Mouse (Mus musculus): Measurements from ENCODE around the gene Gm45837.

Gm45837 gene

GRCm38 (mm10) chr7:101464927-101465326 is 54.2 kb downstream of the Gm45837 start:
- in situ Hi-C loops (cut with MboI, MseI): no loop called here

- in situ Hi-C loops (cut with MboI, MseI): no loop called here
These were observed 54.7 kb downstream of the Gm45837 start for GRCm38 (mm10) chr7:101465392-101465791.

GRCm38 (mm10) chr7:101465850-101466580 is 55.3 kb downstream of the Gm45837 start:
- in situ Hi-C loops (cut with MboI, MseI): no loop called here

- in situ Hi-C loops (cut with MboI, MseI): no loop called here
These were observed 55.9 kb downstream of the Gm45837 start for GRCm38 (mm10) chr7:101466581-101467081.

DNA sequence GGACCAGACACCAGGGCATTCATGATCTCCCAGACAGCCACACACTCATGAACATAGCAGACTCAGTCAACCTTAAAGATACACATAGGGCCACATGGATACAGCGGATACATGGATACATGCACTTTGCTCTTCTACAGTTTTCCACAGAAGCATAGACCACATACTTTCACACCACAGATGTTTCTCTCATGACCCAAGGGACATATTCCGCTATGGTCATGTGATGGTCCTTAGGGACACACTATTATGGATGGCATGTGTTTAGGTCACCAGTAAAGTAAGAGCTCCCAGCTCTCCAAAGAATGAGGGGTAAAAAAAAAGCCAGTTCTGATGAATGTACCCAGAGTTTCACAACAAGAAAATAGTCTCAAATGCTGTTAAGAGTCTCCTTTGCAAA is 60.7 kb downstream of the Gm45837 start:
- in situ Hi-C loops (cut with MboI, MseI): no loop called here

DNA sequence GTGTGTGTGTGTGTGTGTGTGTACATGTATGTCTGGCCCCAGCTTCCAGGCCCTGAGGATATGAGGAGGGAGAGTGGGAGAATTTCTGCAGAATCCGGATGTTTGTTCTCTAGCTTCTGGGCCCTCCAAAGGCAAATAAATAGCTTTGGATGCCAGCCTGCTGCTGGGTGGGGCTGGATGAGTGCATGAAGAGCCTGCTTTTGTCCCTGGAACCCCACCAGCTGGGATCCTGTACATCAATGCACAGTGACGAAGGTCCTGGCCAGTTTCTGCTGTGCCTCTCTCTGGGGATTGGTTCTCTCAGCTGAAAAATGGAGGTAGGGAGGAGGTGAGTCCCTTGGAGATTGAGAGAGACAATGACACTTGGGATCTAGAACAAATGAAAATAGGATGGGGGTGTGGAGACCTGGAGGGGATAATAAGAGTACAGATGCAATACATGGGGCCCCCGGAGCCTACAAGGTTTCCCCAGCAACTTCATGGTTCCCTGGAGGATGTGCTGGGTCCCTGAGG is 61.3 kb downstream of the Gm45837 start:
- in situ Hi-C loops (cut with MboI, MseI): no loop called here

DNA sequence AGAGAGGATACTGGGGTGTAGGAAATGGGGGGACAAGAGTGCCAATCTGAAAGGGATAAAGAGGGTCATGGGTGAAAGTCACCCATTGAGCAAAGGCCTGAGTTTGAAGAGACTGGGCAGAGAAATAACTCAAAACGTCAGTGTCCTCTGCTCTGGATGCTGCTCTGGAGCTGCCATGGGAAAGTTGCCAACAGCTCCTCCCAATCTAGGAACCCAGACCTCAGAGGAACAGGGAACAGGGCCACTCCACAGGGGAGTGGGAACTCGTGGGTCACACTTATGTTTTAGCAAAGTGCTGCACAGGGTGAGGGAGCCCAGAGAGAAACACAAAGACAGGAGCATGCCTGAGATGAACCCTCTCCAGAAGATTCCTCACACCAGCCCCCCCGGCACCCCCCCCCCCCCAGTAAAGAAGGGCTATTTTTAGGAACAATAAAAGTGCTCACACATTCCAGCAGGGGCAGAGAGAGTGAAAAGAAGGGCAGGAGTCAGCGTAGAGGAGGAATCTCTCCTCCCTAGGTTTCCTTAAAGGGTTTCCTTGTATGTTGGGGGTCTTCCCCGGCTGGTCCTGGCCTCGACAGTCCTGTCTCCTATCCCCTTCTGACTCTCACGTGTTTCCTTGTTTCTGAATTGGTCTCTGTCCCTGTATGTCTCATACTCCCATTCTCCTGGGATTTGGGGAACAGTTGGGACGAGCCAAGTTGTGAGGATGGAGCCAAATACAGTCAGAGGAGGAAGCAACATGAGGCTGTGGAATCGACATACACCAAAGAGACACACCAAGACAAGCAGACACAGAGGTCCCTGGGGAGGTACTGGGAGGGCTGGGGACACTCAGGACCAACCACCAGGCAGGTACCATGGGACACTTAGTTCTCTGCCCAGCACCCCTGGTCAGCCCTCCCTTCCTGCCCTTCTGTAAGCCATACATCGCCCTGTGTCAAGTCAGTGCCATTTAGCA is 62.2 kb downstream of the Gm45837 start:
- in situ Hi-C loops (cut with MboI, MseI): no loop called here

DNA sequence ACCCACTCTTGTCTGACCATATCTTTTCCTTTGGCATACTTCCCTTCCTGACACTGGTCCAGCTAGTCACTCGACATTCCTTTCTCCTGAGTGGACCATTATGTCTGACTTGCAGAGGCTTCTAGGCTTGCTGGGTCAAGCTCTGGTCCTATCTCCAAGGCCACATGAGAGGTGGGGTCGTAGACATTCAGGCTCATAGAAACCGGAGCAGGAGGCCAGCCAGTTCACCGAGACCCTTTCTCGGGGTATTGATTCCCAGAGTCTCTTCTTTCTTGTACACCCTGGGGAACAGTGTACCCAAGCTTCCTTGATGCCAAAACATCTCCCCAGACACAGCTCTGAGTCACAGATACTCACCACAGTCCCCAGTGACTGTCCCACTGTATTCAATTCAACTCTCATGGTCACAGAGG is 63.7 kb downstream of the Gm45837 start:
- in situ Hi-C loops (cut with MboI, MseI): no loop called here

DNA sequence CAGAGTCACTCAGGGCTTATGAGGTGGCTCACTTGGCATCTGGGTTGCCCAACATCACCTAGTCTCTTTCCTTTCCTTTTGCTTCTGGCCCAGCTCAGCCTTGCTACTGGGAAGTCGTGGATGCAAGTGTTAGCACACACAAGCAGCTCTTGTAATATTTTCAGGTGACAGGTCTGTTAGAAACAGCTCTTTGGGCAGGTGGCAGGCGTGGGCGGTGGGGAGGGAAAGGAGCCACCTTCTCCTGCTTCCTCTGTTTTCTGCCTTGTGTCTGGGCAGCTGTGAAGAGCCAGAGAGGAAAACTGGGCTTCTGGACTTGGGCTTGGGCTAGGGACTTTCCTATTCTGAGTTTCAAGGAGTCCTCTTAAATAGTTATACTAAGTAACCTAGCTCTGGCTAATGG is 65.3 kb downstream of the Gm45837 start:
- in situ Hi-C loops (cut with MboI, MseI): no loop called here

DNA sequence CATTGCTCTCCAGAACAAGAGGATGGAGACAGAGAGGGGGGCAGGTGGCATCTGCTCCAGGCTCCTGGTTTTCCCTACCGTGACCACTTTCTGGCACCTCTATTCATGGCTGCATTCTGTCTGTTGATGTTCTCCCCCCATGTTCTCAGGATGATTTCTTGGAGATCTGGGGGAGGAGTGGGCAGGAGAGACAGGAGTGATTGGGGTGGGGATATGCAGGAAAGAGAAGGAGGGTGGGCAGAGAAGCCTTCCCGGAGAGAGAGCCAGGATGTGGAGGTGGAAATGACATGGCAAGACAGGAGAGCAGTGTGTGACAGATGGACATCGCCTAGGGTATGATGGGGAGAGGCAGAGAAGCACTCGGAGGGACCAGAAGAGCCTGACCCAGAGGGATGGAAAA is 65.8 kb downstream of the Gm45837 start:
- in situ Hi-C loops (cut with MboI, MseI): no loop called here

GRCm38 (mm10) chr7:101477200-101477599 is 66.5 kb downstream of the Gm45837 start:
- in situ Hi-C loops (cut with MboI, MseI): no loop called here

- in situ Hi-C loops (cut with MboI, MseI): no loop called here
These were observed 67.4 kb downstream of the Gm45837 start for GRCm38 (mm10) chr7:101478099-101478498.

- in situ Hi-C loops (cut with MboI, MseI): no loop called here
These were observed 69.2 kb downstream of the Gm45837 start for GRCm38 (mm10) chr7:101479841-101480240.

DNA sequence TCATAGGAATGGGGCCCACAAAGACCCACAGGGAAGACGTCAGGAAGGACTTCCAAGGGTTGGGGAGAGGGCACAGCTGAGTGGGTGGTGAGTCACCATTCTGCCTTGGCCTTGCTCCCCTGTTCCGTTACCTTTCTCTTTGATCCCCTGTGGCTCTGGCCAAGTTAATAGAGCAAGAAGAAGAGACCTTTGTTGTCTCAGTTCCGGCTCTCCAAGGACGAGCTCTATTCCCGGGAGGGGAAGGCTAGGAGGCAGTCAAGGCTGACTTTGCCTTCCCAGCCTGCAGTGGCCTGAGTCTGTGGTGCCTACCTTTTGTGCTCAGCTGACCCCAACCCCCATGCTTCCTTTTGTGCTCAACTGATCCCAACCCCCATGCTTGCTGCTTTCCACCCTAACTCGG is 70.0 kb downstream of the Gm45837 start:
- in situ Hi-C loops (cut with MboI, MseI): no loop called here

DNA sequence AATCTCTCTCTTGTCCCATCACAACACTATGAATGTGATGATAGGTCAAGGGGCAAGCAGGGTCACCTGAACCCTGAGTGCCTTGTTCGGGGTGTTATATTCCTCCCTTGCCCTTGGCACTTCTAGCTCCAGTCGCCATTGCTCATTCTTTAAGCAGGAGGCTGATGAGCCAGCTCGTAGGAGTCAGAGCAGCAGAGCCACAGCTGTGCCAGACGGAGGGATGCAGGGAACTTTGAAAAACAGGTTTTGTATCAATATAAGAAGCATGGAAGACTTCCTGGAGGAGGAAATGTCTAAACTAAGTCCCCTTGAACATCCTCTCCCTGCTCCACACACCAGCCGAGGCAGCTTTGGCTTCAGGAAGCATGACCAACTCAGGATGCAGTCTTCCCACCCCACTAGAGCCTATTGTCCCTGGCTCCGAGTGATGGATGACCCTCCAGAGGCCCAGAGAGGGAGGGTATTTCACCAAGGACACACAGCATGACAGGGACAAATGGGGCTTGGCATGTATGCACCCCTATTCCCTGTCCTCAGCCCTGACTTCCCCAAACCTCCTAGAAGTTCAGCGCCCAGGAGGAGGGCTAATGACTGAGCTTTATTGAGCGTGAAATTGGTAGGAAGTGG is 71.3 kb downstream of the Gm45837 start:
- in situ Hi-C loops (cut with MboI, MseI): no loop called here

GRCm38 (mm10) chr7:101482499-101483081 is 71.9 kb downstream of the Gm45837 start:
- in situ Hi-C loops (cut with MboI, MseI): no loop called here

- in situ Hi-C loops (cut with MboI, MseI): no loop called here
These were observed 72.9 kb downstream of the Gm45837 start for GRCm38 (mm10) chr7:101483498-101484115.

DNA sequence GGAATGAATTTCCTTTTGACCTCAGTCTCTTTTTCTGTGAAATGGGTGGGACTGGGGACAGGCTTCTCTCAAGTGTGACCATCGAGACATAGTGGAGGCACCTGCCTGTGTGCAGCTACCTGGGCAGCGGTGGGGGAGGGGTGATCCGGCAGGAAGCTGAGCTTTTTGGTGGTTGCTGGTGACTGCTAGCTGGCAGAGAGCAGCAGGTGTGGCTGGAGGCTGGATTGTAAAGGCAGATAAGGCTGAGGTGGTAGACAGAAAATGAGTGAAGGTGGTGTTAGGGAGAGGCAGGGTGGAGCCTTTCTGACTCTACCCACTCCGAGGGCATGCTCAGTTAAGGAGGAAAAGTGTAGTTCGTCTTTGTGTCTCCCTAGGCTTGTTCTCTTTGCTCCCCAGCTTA is 76.4 kb downstream of the Gm45837 start:
- in situ Hi-C loops (cut with MboI, MseI): no loop called here

- in situ Hi-C loops (cut with MboI, MseI): no loop called here
These were observed 80.3 kb downstream of the Gm45837 start for GRCm38 (mm10) chr7:101490952-101491351.

DNA sequence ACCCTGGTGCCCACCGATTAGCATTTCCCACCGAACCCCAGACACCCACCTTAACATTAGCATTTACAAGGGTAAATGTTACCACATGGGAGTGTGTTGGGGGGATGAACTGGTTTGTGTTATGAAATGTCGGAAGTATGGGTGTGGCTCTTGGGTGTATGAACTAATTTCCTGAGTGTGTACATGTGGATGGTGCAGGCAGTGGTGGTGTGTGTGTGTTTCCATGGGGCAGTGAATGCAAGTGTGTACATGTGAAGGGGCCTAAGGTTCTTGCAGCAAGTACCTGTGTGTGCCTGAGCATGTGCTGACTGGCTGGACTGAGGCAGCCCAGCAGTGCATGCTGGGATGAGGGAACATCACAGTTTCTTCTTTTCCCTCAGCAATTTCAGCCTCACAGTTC is 87.7 kb downstream of the Gm45837 start:
- in situ Hi-C loops (cut with MboI, MseI): no loop called here

DNA sequence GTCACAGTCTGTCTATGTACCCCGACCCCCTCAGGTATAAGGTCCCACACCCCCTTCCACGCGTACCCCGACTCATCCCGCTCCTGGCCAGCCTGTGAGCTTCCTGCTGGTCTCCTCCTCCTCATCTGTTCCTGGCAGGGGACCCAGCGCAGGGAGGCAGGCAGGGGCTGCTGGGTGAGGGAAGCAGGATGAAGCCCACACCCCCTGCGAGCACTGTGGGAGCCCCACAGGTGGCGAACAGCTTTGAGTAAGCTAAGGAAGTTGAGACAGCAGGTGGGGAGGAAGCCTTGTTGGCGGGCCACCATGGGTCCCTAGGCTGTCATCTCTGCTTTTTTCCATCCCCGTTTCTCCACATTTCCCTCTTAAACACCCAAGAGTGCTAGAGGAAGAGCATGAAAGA is 88.6 kb downstream of the Gm45837 start:
- in situ Hi-C loops (cut with MboI, MseI): no loop called here
